Mouse (Mus musculus) neural tube, embryonic 12.5 days (tissue): Measurements from ENCODE around the gene Sgms2. TPM values are rescaled to one million over a fixed set of nuclear protein-coding genes. Genes with fewer than 3 reads are reported as not detected.

Experiments used
- ATAC-seq: fragments of 200-750 bp; cut with Nextera tagmentation; 2 replicates; pipeline ENCODE4 v1.8.0; 2017; ENCODE audit warnings: low read depth, mild to moderate bottlenecking, moderate TSS enrichment, moderate library complexity; ENCODE audit not compliant: low FRiP score
- H3K27ac ChIP-seq: fragments of 300-500 bp; sonication (generic); 2 replicates; pipeline ENCODE4 v1.5.1; 2016
- H3K27me3 ChIP-seq: fragments of 300-500 bp; sonication (generic); replicated peaks from 2 replicates; pipeline ENCODE4 v1.6.1; 2016; ENCODE audit warnings: mild to moderate bottlenecking
- H3K36me3 ChIP-seq: fragments of 300-500 bp; sonication (generic); 2 replicates; pipeline ENCODE4 v1.6.1; 2016; ENCODE audit warnings: mild to moderate bottlenecking
- H3K4me1 ChIP-seq: fragments of 300-500 bp; sonication (generic); 2 replicates; pipeline ENCODE4 v1.6.1; 2016
- H3K4me2 ChIP-seq: fragments of 300-500 bp; sonication (generic); replicated peaks from 2 replicates; pipeline ENCODE4 v1.6.1; 2016; ENCODE audit warnings: mild to moderate bottlenecking
- H3K4me3 ChIP-seq: fragments of 300-500 bp; sonication (generic); 2 replicates; pipeline ENCODE4 v1.5.1; 2016
- H3K9ac ChIP-seq: fragments of 300-500 bp; sonication (generic); 2 replicates; pipeline ENCODE4 v1.6.1; 2016; ENCODE audit warnings: mild to moderate bottlenecking
- H3K9me3 ChIP-seq: fragments of 300-500 bp; sonication (generic); 2 replicates; pipeline ENCODE4 v1.6.1; 2016; ENCODE audit warnings: mild to moderate bottlenecking
- WGBS: fragments of 180-500 bp; shearing (Covaris S2); methylation state at CpG from one replicate; pipeline ENCODE4 v1.1.7; 2016; 5-methylcytosine and 5-hydroxymethylcytosine counted together
- polyA plus RNA-seq: library from polyadenylated mRNA; unstranded; fragments of >200 nt; fragmentation: Nextera tagmentation; extraction: Ambion mirVana; gene quantifications from 2 replicates; pipeline ENCODE4 v1.2.1, GENCODE M21; 2016

The Sgms2 gene
- polyA plus RNA-seq, 1 experiment from 2014 or later, result 1.7 TPM

GRCm38 (mm10) chr3:131368678-131369077 lies 122.5 kb downstream of the Sgms2 start:
- H3K4me3 ChIP-seq, result no peak overlapping the region
- no peak overlapping the region for H3K9ac ChIP-seq
- H3K4me1 ChIP-seq, result no peaks in the 10 kb centered on the region
- H3K4me2 ChIP-seq, result no peak overlapping the region
- no peaks in the 10 kb centered on the region for H3K36me3 ChIP-seq
- no peaks in the 10 kb centered on the region for H3K9me3 ChIP-seq
- 92% methylated on average over 8 of the region's 8 CpGs for WGBS
- no peak for ATAC-seq
- no peaks in the 10 kb centered on the region for H3K27me3 ChIP-seq
- no peak overlapping the region for H3K27ac ChIP-seq

GRCm38 (mm10) chr3:131367452-131367851 lies 123.8 kb downstream of the Sgms2 start:
- no peak overlapping the region for H3K9ac ChIP-seq
- H3K4me1 ChIP-seq, result no peaks in the 10 kb centered on the region
- WGBS, result 93% methylated on average over 4 of the region's 4 CpGs
- H3K9me3 ChIP-seq, result no peaks in the 10 kb centered on the region
- no peaks in the 10 kb centered on the region for H3K36me3 ChIP-seq
- H3K4me3 ChIP-seq, result no peak overlapping the region
- no peak overlapping the region for H3K27ac ChIP-seq
- no peak for ATAC-seq
- no peaks in the 10 kb centered on the region for H3K27me3 ChIP-seq
- no peak overlapping the region for H3K4me2 ChIP-seq

GRCm38 (mm10) chr3:131364632-131365446 lies 126.4 kb downstream of the Sgms2 start:
- 71% methylated on average over 23 of the region's 23 CpGs for WGBS
- Histone ChIP-seq H3K4me1 (no peaks in the 10 kb centered on the region), H3K4me3 (no peak overlapping the region), H3K4me2 (no peak overlapping the region), H3K9me3 (no peaks in the 10 kb centered on the region), H3K36me3 (no peaks in the 10 kb centered on the region), H3K27me3 (no peaks in the 10 kb centered on the region), H3K9ac (no peak overlapping the region), H3K27ac (no peak overlapping the region)
- ATAC-seq, result no peak

GRCm38 (mm10) chr3:131364194-131364593 lies 127.0 kb downstream of the Sgms2 start:
- H3K27me3 ChIP-seq, result no peaks in the 10 kb centered on the region
- no peak overlapping the region for H3K27ac ChIP-seq
- no peaks in the 10 kb centered on the region for H3K9me3 ChIP-seq
- 81% methylated on average over 8 of the region's 8 CpGs for WGBS
- H3K4me1 ChIP-seq, result no peaks in the 10 kb centered on the region
- no peaks in the 10 kb centered on the region for H3K36me3 ChIP-seq
- H3K4me2 ChIP-seq, result no peak overlapping the region
- H3K4me3 ChIP-seq, result no peak overlapping the region
- no peak for ATAC-seq
- H3K9ac ChIP-seq, result no peak overlapping the region

GRCm38 (mm10) chr3:131363602-131364001 lies 127.6 kb downstream of the Sgms2 start:
- H3K27me3 ChIP-seq, result no peaks in the 10 kb centered on the region
- 91% methylated on average over 14 of the region's 14 CpGs for WGBS
- H3K36me3 ChIP-seq, result no peaks in the 10 kb centered on the region
- no peak overlapping the region for H3K4me3 ChIP-seq
- H3K4me2 ChIP-seq, result no peak overlapping the region
- no peaks in the 10 kb centered on the region for H3K9me3 ChIP-seq
- H3K9ac ChIP-seq, result no peak overlapping the region
- H3K4me1 ChIP-seq, result no peaks in the 10 kb centered on the region
- H3K27ac ChIP-seq, result no peak overlapping the region
- ATAC-seq, result no peak

- Histone ChIP-seq H3K4me2 (no peak overlapping the region), H3K9me3 (no peaks in the 10 kb centered on the region), H3K27ac (no peak overlapping the region), H3K9ac (no peak overlapping the region), H3K4me3 (no peak overlapping the region), H3K4me1 (no peaks in the 10 kb centered on the region), H3K36me3 (no peaks in the 10 kb centered on the region), H3K27me3 (no peaks in the 10 kb centered on the region)
- WGBS, result 85% methylated on average over 4 of the region's 4 CpGs
- no peak for ATAC-seq
These were observed 129.3 kb downstream of the Sgms2 start for GRCm38 (mm10) chr3:131361960-131362359.

- H3K9me3 ChIP-seq, result no peaks in the 10 kb centered on the region
- H3K27me3 ChIP-seq, result no peaks in the 10 kb centered on the region
- no peak overlapping the region for H3K4me3 ChIP-seq
- H3K9ac ChIP-seq, result no peak overlapping the region
- no peaks in the 10 kb centered on the region for H3K4me1 ChIP-seq
- no peaks in the 10 kb centered on the region for H3K36me3 ChIP-seq
- no peak overlapping the region for H3K27ac ChIP-seq
- no peak overlapping the region for H3K4me2 ChIP-seq
- WGBS, result 90% methylated on average over 5 of the region's 5 CpGs
- ATAC-seq, result no peak
These were observed 132.2 kb downstream of the Sgms2 start for GRCm38 (mm10) chr3:131359011-131359410.

GRCm38 (mm10) chr3:131358205-131358604 lies 133.0 kb downstream of the Sgms2 start:
- H3K27ac ChIP-seq, result no peak overlapping the region
- no peak overlapping the region for H3K9ac ChIP-seq
- H3K9me3 ChIP-seq, result no peaks in the 10 kb centered on the region
- no peaks in the 10 kb centered on the region for H3K27me3 ChIP-seq
- WGBS, result 81% methylated on average over 5 of the region's 5 CpGs
- H3K4me2 ChIP-seq, result no peak overlapping the region
- no peak for ATAC-seq
- no peak overlapping the region for H3K4me3 ChIP-seq
- no peaks in the 10 kb centered on the region for H3K36me3 ChIP-seq
- H3K4me1 ChIP-seq, result no peaks in the 10 kb centered on the region

- 72% methylated on average over 3 of the region's 3 CpGs for WGBS
- H3K9me3 ChIP-seq, result no peaks in the 10 kb centered on the region
- no peak overlapping the region for H3K9ac ChIP-seq
- ATAC-seq, result no peak
- no peaks in the 10 kb centered on the region for H3K36me3 ChIP-seq
- no peak overlapping the region for H3K4me3 ChIP-seq
- H3K27me3 ChIP-seq, result no peaks in the 10 kb centered on the region
- H3K27ac ChIP-seq, result no peak overlapping the region
- H3K4me2 ChIP-seq, result no peak overlapping the region
- no peaks in the 10 kb centered on the region for H3K4me1 ChIP-seq
These were observed 133.6 kb downstream of the Sgms2 start for GRCm38 (mm10) chr3:131357643-131358042.

GRCm38 (mm10) chr3:131356026-131356425 lies 135.2 kb downstream of the Sgms2 start:
- Histone ChIP-seq H3K27me3 (no peaks in the 10 kb centered on the region), H3K4me3 (no peak overlapping the region), H3K9me3 (no peaks in the 10 kb centered on the region), H3K27ac (no peak overlapping the region), H3K36me3 (no peaks in the 10 kb centered on the region), H3K9ac (no peak overlapping the region), H3K4me2 (no peak overlapping the region), H3K4me1 (no peaks in the 10 kb centered on the region)
- ATAC-seq, result no peak
- WGBS, result 72% methylated on average over 5 of the region's 5 CpGs

GRCm38 (mm10) chr3:131350539-131350938 lies 140.7 kb downstream of the Sgms2 start:
- Histone ChIP-seq H3K4me1 (no peaks in the 10 kb centered on the region), H3K36me3 (no peaks in the 10 kb centered on the region), H3K27ac (no peak overlapping the region), H3K9me3 (no peaks in the 10 kb centered on the region), H3K27me3 (no peaks in the 10 kb centered on the region), H3K4me2 (no peak overlapping the region), H3K9ac (no peak overlapping the region), H3K4me3 (no peak overlapping the region)
- ATAC-seq, result no peak
- 91% methylated on average over 7 of the region's 7 CpGs for WGBS

GRCm38 (mm10) chr3:131349013-131349412 lies 142.2 kb downstream of the Sgms2 start:
- Histone ChIP-seq H3K4me1 (no peaks in the 10 kb centered on the region), H3K9ac (no peak overlapping the region), H3K27me3 (no peaks in the 10 kb centered on the region), H3K4me2 (no peak overlapping the region), H3K36me3 (no peaks in the 10 kb centered on the region), H3K9me3 (no peaks in the 10 kb centered on the region), H3K27ac (no peak overlapping the region), H3K4me3 (no peak overlapping the region)
- WGBS, result 82% methylated on average over 6 of the region's 6 CpGs
- ATAC-seq, result no peak

- H3K36me3 ChIP-seq, result no peaks in the 10 kb centered on the region
- no peak overlapping the region for H3K27ac ChIP-seq
- no peak for ATAC-seq
- H3K4me3 ChIP-seq, result no peak overlapping the region
- no peaks in the 10 kb centered on the region for H3K27me3 ChIP-seq
- no peak overlapping the region for H3K4me2 ChIP-seq
- no peaks in the 10 kb centered on the region for H3K4me1 ChIP-seq
- no peaks in the 10 kb centered on the region for H3K9me3 ChIP-seq
- no peak overlapping the region for H3K9ac ChIP-seq
- 79% methylated on average over 3 of the region's 3 CpGs for WGBS
These were observed 142.6 kb downstream of the Sgms2 start for GRCm38 (mm10) chr3:131348579-131348950.
